Mouse (Mus musculus) right cerebral cortex, postnatal 25 days (tissue): Measurements from ENCODE around the gene Ubash3b.

Experiments
- DNase-seq: peaks from one replicate; pipeline ENCODE4 v3.0.0; 2022

Gene Ubash3b

DNA sequence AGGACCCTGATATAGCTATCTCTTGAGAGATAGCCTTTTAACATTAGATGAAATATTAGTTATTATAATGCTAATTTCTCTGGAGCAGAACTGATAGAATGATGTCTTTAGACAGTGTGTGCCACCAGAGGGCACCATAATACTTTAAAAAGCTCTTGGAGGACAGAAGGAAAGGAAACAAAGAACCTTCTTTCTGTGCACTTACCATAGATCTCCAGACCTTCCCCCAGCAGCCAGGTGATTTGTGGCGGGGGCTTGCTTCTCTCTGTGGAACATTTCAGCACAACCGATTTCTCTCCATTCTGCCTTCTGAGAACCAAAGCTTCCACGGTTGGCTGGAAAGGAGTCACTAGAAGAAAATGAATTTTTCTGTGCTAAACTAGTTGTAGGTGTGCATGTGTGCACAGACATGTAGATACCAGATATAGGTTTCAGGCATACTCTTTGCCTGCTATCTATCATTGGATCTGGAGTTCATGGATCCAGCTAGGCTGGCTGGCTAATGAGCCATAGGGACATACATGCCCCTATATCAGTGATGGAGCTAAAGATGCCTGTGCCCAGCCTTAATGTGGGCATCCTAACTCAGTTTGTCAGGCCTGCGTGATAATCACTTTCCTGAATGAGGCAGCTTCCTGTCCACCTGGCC lies 171.4 kb downstream of the Ubash3b start:
- peak; percentile 47 for DNase-seq

DNA sequence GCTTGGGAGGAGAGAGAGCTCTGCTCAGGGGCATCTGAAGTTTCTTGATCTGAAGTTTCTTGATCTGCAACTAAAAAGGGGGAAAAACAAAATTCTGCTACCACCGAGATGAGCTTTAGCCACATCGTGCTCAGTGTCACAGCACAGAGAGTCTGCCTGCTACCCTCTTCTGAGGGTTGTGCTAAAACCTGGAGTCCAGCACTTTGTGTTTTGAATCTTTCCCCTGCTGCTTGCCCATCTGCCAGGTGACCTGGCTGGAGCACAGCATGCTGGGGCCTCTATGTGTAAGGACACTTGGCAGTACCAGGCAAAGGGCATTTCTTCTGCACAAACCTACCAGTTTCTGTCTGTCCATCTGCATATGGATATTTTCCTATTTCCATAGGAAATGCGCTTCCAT lies 177.2 kb downstream of the Ubash3b start:
- no peak for DNase-seq

DNA sequence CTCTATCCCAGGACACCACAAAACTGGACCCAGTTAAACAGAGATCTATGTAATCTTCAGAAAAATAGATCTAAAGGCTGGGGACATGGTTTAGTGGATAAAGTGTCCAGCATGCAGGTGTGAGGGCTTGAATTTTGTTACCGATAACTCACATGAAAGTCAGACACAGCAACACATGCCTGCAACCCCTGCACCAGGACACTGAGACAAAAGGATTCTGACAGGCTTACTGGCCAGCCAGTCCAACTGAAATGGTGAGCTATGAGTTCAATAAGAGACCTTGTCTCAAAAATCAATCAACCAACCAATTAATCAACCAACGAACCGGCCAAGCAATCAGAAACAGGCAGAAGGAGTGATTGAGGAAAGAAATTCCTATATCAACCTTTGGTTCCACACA lies 177.7 kb downstream of the Ubash3b start:
- DNase-seq, result no peak

DNA sequence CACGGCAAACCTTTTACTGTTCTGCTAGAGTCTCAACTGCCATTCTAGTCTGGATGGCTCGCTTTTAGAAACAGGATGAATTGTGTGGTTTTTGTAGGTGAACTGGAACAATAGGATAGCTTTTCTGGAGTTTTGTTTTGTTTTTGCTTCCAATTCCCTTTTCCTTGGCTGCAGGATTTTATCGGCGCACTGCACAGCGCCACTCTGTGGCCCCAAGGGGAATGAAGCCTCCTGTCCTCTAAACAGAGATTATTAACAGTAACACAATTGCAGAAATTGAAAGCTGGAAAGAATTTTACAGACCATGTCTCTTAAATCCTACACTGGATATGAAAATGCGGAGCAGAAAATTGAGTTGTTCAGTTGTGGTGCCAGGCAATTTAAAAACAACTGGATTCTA lies 179.0 kb downstream of the Ubash3b start:
- no peak for DNase-seq

DNA sequence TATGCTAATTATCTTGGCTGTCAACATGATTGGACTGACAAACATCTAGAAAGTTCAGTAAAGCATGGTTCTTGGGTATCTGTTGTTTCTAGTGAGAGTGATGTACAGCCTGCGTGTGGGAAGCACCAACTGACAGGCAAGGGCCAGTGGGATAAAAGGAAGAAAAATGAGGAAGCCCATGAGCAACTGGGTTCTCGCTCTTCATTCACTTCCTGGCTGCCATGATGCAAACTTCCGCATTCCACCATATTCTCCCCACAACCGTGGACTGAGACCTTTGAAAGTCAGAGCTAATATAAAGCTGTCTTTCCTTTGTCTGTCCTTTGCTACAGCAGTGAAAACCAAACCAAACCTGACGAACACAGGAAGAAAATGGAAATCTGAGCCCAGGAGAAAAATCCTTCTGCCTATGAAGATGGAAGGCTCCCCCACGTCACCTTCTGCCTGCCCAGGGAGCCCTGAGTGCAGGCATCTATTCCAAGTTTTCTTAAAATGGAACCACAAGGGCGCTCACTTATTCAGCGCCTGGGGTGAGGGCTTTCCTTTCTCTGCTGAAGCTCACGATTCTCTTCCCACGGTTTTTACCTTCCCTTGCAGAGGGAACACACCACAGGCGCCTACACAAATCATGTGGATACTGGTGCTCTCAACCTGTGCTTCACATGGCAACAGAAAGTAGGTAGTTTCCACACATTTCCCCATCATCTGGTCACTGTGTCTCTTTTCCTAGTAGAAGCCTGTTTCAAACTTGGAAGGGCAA lies 187.3 kb downstream of the Ubash3b start:
- peak; percentile 14 for DNase-seq

DNA sequence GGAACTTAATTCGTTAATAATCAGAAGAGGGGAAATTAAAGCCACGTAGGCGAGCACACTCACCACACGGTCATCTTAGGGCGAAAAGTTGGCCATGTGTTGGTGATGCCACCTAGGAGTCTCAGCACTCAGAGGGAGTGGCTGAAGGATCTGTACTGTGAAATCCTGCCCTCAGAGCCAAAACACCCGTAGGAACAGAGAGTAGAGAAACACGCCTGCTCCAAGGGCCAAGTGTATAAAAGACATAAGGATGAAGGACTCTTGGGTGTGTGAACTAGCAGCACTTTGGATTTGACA lies 197.1 kb downstream of the Ubash3b start:
- no peak for DNase-seq

DNA sequence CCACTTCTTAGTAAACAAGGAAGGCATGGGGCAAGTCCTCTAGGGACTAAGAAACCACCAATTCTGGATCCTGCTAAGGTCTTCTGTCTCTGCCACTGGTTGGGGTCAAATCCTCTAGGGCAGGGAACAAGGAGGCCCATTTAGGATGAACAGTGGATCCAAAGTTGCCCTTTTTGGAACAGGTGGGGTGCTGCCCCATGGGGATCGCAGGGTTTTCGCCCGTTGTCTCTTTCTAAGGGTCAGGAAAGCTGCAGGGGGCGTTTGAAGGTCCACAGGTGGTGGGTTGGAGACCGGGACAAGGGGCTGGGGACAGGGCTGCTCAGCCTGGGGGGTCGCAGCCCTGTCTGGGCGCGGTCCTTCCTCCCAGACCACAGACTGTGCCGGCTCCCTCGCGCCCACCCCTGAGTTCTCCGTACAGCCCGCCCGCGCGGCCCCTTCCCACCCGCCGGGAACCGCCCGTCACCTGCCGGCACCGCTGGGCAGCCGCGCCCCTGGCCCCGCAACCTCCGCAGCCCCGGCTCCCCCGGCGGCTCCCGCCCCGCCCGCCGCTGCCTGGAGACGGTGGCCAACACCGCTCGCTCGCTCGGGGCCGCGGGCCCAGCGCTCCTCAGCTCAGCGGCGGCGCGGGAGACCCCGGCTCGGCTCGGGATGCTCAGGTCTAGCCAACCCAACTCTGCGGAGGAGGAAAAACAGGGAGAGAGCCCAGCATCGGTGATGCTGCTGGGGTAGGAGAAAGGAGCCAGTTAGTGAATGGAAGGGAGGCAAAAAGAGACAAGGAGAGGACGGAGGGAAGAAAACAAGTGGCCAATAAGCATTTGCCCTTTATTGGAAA lies 197.7 kb downstream of the Ubash3b start, which contains the start of gene Jhy:
TSS of gene Jhy (minus strand) at position 533 of the 832 bp plus-strand sequence.
- DNase-seq, result peak; percentile 19

DNA sequence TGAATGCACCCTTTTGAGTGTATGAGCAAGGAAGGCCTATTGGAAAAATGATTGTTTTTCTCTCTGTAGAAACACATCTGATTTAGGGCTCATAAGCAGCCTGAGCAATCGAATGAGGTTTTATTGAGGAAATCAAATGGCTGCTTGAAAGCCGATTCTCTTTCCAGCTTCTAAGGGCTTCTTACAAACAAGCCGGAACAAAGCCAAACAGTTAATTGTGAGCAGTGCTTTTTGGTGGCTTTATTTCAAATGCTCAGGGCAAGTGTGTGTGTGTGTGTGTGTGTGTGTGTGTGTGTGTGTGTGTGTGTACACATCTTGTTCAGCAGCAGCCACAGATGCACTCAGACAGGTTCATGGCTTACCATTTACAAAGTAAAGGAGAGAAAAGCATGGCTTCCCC lies 200.1 kb downstream of the Ubash3b start:
- no peak for DNase-seq
